Mouse (Mus musculus) gastrocnemius, postnatal 14 days (tissue): Measurements from ENCODE around the gene Ptprb. TPM values are rescaled to one million over a fixed set of nuclear protein-coding genes. Genes with fewer than 3 reads are reported as not detected.

Experiments
- DNase-seq: peaks from one replicate; pipeline ENCODE4 v3.0.0; 2021; ENCODE audit warnings: mixed read lengths
- intact Hi-C: fragments of 180-260 bp; cut with DNase I; formaldehyde crosslinking; loops from one replicate; pipeline ENCODE4 v1.15.1; 2025; ENCODE audit warnings: low total_unique reads
- long read RNA-seq, 2 experiments: library from polyadenylated mRNA; stranded (forward); transcript quantifications; one replicate each; pipeline ENCODE4 v2.0.0; 2021
- total RNA-seq, 2 experiments: library from RNA; stranded (reverse); gene quantifications; 2 replicates each; pipeline ENCODE4 v1.2.3; 2021

Gene Ptprb
- total RNA-seq, result 10 to 100 TPM; 38.6 to 50.3 TPM
- long read RNA-seq, experiment 1, full-length matches to known transcripts, result 3 of 18 reads
- long read RNA-seq, experiment 1, partial matches to known transcripts, result 4 of 18 reads
- long read RNA-seq, experiment 1, other reads (novel, unspliced or antisense), result 11 of 18 reads
- long read RNA-seq, experiment 2, full-length matches to known transcripts, result 2 of 21 reads
- long read RNA-seq, experiment 2, partial matches to known transcripts, result 4 of 21 reads
- long read RNA-seq, experiment 2, other reads (novel, unspliced or antisense), result 15 of 21 reads

DNA sequence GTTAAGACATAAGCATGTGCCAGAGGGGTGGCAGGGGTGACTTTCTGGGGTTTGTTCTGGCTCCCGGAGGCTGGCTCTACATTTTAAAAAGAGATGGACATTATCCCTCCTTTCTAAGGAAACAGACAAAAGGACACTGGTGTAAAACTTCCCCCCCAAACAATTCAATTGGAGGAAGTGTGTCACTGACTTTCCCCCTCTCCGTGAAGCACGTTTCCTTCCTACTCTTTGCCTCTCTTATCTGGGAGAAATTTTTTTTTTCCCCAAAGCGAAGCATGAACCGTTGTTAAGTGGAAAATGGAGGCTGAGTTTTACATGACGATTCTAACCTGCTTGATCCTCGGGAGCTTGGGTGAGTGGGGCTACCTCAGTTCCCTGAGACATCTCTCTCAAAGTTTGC is at the start of gene Ptprb:
Ptprb (plus strand) TSS at position 244 of the 400 bp plus-strand sequence.
- no peak for DNase-seq
- intact Hi-C loops, result no loop called here

DNA sequence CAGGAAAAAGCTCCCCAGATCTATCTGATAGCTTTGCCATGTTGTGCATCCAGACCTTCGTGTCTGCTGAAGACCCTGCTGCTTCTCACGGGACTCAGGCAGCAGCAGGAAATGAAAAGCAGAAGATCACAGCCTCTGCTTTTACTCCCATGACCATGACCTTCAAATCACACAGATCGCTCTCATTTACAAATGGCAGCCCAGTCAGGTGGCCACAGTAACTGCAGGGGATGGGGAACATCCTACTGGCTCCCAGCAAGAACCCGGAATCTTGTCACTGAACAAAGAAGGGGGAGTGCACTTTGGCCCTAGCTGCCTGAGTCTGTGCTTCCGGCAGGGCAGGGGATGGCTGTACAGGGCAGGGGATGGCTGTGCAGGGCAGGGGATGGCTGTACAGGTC is 40.0 kb upstream of the Ptprb start:
- intact Hi-C loops, result no loop called here
- DNase-seq, result no peak

DNA sequence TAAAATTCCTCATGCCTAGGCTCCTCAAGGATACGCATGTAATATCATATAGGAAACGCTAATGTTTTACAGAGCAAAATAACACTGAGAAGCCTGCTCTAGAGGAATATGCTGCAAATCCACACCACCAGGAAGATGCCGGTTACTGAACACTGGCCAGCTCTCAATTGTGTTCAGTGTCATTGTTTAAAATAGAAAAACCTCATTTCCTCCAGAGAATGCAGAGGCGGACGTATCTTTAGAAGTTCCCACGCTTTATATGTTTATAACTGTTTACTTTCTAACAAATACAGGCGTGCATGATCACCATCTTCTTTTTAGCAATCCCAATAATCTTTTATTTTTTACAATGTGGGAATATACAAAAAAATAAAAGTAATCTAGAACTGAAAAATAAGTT is 33.1 kb upstream of the Ptprb start:
- intact Hi-C loops, result no loop called here
- no peak for DNase-seq

DNA sequence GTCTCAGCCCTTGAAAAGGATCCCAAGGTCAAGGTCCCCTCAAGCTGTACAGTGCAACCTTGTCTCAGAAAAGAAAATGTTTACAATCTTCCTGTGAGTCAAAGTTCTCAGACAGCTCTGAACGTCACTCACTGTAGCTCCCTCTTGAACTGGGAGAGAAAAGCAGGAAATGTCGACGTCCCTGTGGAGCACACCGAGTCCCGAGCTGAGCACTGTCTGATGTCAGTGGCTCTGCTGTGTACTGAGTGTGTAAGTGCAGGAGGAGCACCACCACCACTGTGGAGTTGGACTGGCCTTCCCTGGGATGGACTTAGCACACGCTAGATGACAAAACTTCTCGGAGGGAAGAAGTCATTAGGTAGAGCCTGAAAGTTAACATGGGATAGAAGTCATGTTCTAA is 31.9 kb upstream of the Ptprb start:
- intact Hi-C loops, result no loop called here
- DNase-seq, result no peak

DNA sequence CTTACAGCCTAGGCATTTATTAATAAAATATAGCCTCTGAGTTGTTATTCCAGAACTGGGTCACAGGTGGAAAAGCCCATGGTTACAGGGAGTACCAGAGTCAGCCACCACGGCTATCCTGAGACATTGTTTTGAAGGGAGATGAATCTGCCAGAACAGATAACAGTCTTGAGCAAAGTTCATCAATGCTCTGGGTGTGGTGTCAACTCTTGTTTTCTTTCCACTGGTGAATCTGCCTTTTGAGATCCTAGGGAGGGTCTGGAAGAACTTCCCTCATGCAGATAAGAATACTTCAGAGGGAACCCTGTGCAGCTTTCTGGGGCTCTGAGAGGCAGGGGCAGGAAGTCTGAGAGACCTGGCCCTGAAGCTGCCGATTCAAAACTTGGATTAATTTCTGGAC is 29.7 kb upstream of the Ptprb start:
- intact Hi-C loops, result no loop called here
- DNase-seq, result no peak

DNA sequence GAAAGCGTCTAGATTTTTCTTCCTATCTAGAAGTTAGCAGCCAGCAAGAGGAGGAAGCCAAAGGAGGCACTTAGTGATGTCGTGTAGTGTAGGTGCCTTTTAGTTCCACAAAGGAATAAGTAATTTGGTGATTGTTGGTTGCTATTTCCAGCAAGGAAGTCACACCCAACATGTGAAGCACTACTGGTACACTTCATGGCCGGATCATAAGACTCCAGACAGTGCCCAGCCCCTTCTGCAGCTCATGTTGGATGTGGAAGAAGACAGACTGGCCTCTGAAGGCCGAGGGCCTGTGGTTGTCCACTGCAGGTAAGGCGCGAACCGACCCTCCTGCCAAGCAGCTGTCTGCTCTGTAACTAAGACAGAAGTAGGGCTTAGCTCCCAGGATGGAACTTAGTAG is 22.7 kb upstream of the Ptprb start:
- no peak for DNase-seq
- intact Hi-C loops, result no loop called here

DNA sequence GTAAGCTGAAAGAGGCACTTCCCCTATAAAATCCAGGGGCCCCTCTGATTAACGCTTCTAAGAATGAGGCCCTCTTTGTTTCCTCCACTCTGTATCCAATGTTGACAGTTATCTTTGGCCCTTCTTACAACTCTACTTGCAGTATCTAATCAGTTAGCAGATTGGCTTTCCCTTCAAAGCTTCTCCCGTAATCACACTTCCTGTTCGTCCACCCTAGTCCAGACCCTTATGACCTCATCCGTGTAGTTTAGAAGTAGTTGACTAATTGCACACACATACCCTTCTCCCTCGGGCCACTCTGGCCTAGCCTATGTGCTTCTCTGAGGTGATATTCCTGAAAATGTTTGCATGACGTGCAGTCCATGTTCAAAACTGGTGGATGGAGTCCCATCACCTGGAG is 21.4 kb upstream of the Ptprb start:
- DNase-seq, result no peak
- intact Hi-C loops, result no loop called here

DNA sequence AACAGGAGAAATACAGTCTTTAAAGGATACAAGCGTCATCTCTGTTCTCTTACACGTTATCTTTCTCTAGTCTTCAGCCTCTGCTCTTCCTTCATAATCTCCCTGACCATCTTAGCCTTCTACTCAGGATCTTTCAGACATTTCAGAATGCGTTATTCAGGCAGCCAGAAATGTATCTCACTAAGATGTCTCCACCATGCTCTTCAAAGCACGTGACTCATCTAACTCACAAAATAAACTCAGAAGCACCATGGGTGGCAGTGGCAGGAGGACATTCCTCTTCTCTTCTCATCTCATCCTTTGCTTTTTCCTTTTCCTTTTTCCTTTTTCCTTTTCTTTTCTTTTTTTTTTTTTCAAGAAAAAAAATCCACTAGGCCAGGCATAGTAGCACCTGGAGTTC is 16.0 kb upstream of the Ptprb start:
- no peak for DNase-seq
- intact Hi-C loops, result no loop called here

DNA sequence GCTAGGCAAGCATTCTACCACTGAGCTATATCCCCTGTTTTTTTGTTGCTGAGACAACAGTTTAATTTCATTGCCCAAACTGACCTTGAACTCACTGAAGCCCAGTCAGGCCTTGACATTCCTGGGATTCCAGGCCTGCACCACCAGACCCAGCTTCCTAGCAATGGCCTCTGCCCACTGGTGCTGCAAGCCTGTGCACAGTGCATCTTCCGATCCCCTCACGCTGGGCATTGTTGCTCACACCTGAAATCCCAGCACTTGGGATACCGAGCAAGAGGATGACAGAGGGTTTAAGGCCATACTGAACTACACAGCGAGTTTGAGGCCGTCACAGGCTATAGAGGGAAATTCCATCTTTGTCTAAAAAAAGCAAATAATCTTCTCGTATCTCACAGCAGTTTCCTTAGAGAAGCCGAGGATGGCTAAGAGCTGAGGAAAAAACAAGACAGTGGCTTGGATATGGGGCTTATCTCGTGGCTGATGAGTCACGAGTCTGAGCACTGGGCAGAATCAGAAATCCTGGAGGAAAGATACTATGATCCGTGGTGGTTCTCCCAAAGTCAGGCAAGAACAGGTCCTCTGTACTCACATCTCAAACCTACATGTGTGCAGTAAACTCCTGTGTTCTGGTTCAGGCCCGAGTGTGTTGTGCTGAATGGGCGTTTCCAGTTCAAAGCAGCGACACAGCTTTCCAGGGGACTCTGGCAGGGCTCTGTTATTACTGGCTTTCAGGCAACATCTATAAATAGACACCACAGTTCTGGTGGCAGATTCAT is 14.5 kb upstream of the Ptprb start:
- intact Hi-C loops, result no loop called here
- DNase-seq, result peak; percentile 24

DNA sequence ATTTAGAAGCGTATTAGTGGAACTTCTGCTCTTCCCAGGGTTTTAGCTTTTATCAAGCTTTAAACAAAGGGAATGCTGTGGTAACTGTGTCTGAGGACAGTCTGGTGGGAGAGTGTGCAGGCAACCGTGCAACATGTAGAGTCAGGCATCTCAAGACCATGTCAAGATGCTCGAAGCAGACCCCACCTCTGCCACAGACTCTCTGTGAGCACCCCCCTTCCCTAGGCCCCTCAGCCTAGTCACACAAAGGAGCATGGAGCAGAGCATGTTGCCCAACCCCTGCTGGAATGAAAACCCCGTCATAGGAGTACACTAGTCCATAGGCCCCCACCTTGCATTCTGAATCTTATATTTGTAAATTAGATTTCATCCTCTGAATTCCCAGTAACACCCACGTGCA is 13.8 kb upstream of the Ptprb start:
- DNase-seq, result no peak
- intact Hi-C loops, result no loop called here

DNA sequence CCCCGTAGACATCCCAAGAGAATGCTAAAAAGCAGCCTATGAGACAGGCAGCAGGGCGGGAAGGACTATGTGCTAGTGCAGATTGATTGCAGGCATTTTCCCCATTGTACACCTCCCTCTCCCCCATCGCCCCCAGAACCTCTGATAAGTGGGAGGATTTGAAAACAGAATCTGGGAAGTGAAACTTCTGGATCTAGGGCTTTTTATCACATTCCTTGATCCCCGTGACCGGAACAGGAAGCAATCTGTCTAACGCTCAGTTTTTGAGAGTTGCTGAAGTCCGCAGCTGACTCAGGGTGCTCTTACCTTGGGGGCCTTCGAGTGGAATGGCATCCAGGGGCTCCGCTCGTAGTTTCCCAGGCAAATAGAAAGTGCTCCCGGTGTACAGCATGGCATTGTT is 10.8 kb upstream of the Ptprb start:
- DNase-seq, result no peak
- intact Hi-C loops, result no loop called here

DNA sequence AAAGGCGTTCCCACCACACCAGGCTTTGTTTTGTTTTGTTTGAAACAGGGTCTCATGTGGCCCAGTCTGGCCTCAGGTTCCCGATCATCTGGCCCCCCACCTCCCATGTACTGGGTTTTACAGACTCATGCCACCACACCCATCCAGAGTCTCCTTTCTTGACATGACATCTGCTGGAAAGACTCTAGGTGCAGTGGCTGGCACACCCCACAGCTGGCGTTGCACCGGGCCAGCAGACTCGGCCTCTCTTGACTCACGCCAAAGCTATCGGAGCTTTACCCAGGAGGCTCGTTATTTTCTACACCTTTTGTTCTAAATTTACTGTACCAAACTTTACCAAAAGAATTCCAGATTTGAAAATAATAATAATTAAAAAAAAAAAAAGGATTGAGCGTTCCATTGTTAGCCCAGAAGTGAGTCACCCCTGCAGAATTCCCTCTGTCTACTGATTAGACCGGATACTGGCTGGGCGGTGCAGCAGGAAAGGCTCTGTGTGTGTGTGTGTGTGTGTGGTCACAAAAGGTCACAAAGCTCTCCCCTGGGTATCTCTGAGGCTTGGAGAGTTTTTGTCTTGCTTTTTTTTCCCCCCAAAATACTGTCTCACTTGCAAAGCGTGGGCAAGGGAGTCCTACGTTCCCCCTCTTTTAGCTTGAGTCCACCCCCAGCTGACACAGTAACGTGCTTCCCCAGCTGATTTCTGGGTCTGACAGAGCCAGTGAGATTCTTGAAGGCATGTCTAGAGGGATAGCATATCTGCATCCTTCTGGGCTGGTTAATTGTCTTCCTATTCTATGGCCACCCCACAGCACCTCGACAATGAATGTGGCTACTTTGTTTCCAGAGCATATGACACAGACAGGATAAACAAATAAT is 8.5 kb upstream of the Ptprb start:
- peak; percentile 24 for DNase-seq
- intact Hi-C loops, result no loop called here

DNA sequence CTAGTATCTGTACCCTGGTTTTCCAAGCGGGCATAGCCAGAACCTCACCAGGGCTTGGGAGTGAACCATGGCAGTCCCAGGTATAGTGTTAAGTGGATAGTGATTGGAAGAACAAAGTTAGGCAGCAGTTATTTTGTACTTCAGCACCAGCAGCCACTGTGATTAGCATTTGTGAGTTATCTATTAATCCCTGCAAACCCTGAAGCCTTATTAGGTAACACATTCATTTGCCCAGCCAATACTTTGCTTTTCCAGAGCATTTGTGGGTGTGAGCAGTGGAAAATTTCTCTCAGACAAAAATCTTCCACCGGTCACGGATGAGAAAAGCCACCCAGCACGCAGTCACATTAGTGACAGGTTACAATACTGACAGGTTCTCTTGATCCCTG is 7.9 kb upstream of the Ptprb start:
- no peak for DNase-seq
- intact Hi-C loops, result no loop called here

DNA sequence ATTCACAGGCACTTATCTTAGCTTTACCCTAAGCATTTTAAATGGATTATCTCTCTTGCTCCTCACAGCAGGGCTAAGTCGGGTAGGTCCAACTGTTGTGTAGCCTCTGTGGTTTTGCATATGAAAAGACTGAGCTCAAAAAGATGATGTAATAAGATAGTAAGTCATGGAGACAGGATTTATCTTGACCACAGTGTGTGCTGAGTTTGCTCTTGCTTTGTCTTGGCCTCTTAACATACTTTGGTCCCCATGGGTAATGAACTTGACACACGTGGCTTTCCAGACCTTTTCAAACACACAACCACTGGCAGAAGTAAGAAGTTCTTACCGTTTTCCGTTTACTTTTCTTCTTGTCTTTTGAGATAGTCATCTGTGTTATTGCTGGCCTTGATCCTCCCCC is 7.0 kb upstream of the Ptprb start:
- DNase-seq, result no peak
- intact Hi-C loops, result no loop called here

DNA sequence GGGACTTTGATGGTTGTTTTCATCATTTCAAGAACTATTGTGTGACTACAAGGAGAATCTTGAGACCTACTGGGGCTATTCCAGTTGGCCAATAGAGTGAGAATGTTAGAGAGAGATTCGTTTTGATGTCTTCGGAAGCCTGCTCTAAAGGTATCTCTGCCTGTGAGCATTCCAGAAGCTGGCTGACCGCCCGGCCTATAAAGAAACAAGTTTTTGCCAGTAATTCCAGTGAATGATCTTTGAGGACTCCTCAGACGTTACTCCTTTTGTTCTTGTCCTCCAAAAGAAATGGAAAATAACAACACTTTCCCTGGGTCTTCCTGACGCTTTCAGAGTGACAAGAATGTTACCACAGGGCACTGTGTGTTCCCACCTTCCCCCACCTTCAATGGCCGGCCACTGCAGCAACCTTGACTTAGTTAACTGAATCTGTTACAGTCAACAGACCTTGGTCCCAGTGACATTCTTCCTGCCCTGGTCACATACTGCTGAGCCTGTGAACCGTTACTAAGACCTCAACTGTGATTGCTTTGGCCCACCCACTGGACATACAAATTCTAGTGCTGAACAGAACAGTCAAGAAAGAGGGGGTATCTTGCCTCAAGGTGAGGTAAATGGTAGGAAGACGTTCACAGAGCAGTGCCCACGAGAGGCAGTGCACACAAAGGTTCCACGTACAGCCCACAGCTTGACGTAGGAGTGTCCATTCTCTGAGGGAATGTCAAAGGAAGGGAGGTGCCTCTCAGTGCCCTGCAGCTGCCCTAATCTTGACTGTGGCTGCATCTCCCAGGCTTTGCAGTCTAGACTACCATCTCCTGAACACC is 4.5 kb upstream of the Ptprb start:
- intact Hi-C loops, result no loop called here
- DNase-seq, result no peak

DNA sequence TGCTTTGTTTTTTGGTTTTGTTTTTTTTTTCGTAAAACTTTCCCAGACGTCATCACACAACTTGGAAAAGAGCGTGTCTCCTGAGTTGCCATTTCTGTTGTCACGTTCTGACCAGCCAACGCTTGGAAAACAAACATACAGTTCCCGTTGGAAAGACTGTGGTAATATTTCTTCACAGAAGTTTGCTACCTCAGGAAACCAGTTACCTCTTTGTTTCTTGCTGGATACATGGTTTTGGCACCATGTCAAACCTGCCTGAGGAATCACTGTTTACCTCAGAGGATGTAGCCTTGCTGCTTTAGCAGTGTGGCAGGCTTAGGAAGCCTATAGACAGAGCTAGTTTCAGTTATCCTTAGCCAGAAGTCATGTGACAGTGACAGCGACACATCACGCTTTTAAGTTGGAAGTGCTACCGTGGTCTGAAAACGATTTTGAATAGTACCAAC is 3.8 kb upstream of the Ptprb start:
- DNase-seq, result no peak
- intact Hi-C loops, result no loop called here

DNA sequence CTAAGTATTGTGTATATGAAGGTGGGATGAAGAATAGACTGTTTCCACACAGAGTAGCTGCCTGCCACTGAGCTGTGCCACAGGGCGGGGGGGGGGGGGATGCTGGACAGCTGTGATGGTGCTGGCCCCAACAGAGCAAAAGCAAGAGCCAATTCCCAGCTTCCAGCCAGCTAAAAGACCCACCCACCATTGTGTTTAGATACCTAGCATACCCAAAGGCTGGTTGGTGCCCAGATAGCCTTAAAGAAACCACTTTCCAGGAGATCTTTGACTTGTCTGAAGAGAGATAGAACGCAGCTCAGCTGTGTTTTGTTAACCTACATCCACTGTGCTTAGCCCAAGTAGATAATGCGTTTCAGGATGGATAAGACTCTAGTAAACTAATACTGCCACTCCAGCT is 3.2 kb upstream of the Ptprb start:
- no peak for DNase-seq
- intact Hi-C loops, result no loop called here

DNA sequence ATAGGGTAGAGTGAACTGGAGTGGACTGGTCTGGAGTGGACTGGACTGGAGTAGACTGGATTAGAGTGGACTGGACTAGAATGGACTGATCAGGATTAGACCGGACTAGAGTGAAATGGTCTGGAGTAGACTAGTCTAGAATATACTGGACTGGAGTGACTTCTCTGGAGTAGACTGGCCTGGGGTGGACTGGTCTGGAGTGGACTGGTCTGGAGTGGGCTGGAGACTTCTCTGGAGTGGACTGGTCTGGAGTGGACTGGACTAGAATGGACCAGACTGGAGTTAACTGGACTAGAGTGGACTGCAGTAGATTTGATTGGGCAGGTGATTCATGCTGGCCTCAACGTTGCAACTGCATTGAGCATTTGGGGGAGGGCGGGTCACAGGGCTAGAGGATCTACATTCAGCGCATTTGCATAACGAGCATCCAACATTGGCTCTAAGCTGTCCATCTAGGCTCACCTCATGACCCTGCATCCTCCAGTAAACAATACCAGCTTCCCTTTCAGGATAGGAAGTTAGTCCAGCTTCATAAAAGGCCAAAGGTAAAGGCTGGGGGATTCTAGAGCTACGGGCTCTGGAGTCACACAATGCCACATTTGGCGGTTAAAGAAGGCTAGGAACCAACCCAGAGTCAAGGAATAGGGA is 11.5 kb downstream of the Ptprb start:
- intact Hi-C loops, result no loop called here
- no peak for DNase-seq

DNA sequence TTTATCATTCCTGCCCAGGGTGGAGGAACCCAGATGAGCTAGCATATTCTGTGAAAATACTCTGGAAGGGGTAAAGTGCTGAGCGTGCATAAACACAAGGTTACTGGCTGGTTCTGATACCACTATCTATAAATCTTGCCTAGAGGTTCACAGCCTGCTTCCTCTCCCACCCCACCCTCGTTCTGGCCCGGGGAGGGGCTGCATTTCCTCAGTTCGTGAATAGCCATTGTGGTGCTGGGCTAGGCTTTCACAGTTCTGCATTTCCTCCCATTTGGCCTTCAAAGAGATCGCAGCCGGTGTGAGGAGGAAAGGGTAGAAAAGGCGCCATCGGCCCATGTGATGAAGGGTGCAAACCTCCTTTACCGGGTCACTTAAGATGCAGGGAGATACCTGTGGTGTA is 12.8 kb downstream of the Ptprb start:
- peak; percentile 9 for DNase-seq
- intact Hi-C loops, result no loop called here
